Mouse (Mus musculus) neural tube, embryonic 10.5 days (tissue): ENCODE measurements around the gene Tmem109.

Source experiments
- DNase-seq: peaks from one replicate; pipeline ENCODE4 v3.0.0-alpha.2; 2017; ENCODE audit warnings: low spot score; ENCODE audit errors: extremely low spot score

Tmem109 gene

GRCm38 (mm10) chr19:10881426-10882154 is at the start of gene Tmem109:
Tmem109 (minus strand) TSS chr19:10882001.
- DNase-seq, result peak; percentile 98

- no peak for DNase-seq
Measured at GRCm38 (mm10) chr19:10930641-10931040, 48.8 kb upstream of the Tmem109 start.

GRCm38 (mm10) chr19:10926666-10927065 is 44.9 kb upstream of the Tmem109 start:
- DNase-seq, result no peak

- DNase-seq, result peak; percentile 27
Measured at GRCm38 (mm10) chr19:10926123-10926621, 44.4 kb upstream of the Tmem109 start.

- DNase-seq, result no peak
Measured at GRCm38 (mm10) chr19:10924220-10924619, 42.4 kb upstream of the Tmem109 start.

GRCm38 (mm10) chr19:10921058-10921457 is 39.3 kb upstream of the Tmem109 start:
- DNase-seq, result no peak

- no peak for DNase-seq
Measured at GRCm38 (mm10) chr19:10920532-10920931, 38.7 kb upstream of the Tmem109 start, which contains the start of gene Zp1. Zp1 (minus strand) TSS chr19:10920632.

- no peak for DNase-seq
Measured at GRCm38 (mm10) chr19:10918321-10918991, 36.7 kb upstream of the Tmem109 start.

- DNase-seq, result no peak
Measured at GRCm38 (mm10) chr19:10916506-10916905, 34.7 kb upstream of the Tmem109 start.

- no peak for DNase-seq
Measured at GRCm38 (mm10) chr19:10914870-10915269, 33.1 kb upstream of the Tmem109 start.

GRCm38 (mm10) chr19:10914291-10914690 is 32.5 kb upstream of the Tmem109 start:
- DNase-seq, result no peak

GRCm38 (mm10) chr19:10909087-10909721 is 27.4 kb upstream of the Tmem109 start:
- no peak for DNase-seq

GRCm38 (mm10) chr19:10907891-10908290 is 26.1 kb upstream of the Tmem109 start:
- peak; percentile 47 for DNase-seq

GRCm38 (mm10) chr19:10905728-10906000 is 23.9 kb upstream of the Tmem109 start:
- no peak for DNase-seq

GRCm38 (mm10) chr19:10904927-10905727 is 23.3 kb upstream of the Tmem109 start:
- DNase-seq, result no peak

- DNase-seq, result no peak
Measured at GRCm38 (mm10) chr19:10904512-10904911, 22.7 kb upstream of the Tmem109 start.

GRCm38 (mm10) chr19:10901046-10901445 is 19.2 kb upstream of the Tmem109 start:
- DNase-seq, result no peak

GRCm38 (mm10) chr19:10900315-10900714 is 18.5 kb upstream of the Tmem109 start:
- DNase-seq, result no peak

- DNase-seq, result no peak
Measured at GRCm38 (mm10) chr19:10897491-10897890, 15.7 kb upstream of the Tmem109 start.

GRCm38 (mm10) chr19:10896849-10897248 is 15.0 kb upstream of the Tmem109 start:
- DNase-seq, result no peak

- DNase-seq, result no peak
Measured at GRCm38 (mm10) chr19:10895708-10896107, 13.9 kb upstream of the Tmem109 start.
